Mouse (Mus musculus) forebrain, embryonic 14.5 days (tissue): ENCODE results near the gene Fgfrl1. TPM values are rescaled to one million over a fixed set of nuclear protein-coding genes. Genes with fewer than 3 reads are reported as not detected.

Experiments
- ATAC-seq: fragments of 200-750 bp; cut with Nextera tagmentation; 2 replicates; pipeline ENCODE4 v1.8.0; 2017; ENCODE audit warnings: mild to moderate bottlenecking, moderate library complexity
- DNase-seq: peaks from one replicate; pipeline ENCODE4 v3.0.0-alpha.2; 2015; ENCODE audit warnings: low spot score
- H3K27ac ChIP-seq: fragments of 300-500 bp; sonication (generic); 2 replicates; pipeline ENCODE4 v1.5.1; 2014; ENCODE audit warnings: low read depth, mild to moderate bottlenecking, control low read depth, low read length, moderate library complexity
- H3K27me3 ChIP-seq: fragments of 300-500 bp; sonication (generic); replicated peaks from 2 replicates; pipeline ENCODE4 v1.6.1; 2014; ENCODE audit warnings: low read length, control low read depth, mixed read lengths; ENCODE audit not compliant: control insufficient read depth, insufficient read depth
- H3K36me3 ChIP-seq: fragments of 300-500 bp; sonication (generic); 2 replicates; pipeline ENCODE4 v1.6.1; 2014; ENCODE audit warnings: low read length, control low read depth; ENCODE audit not compliant: control insufficient read depth, insufficient read depth
- H3K4me1 ChIP-seq: fragments of 300-500 bp; sonication (generic); 2 replicates; pipeline ENCODE4 v1.6.1; 2014; ENCODE audit warnings: antibody characterized with exemption, low read length, control low read depth; ENCODE audit not compliant: control insufficient read depth, insufficient read depth
- H3K4me2 ChIP-seq: fragments of 300-500 bp; sonication (generic); 2 replicates; pipeline ENCODE4 v1.6.1; 2014; ENCODE audit warnings: mild to moderate bottlenecking, control low read depth, low read length
- H3K4me3 ChIP-seq: fragments of 300-500 bp; sonication (generic); 2 replicates; pipeline ENCODE4 v1.5.1; 2014; ENCODE audit warnings: low read depth, low read length, control low read depth
- H3K9ac ChIP-seq: fragments of 300-500 bp; sonication (generic); 2 replicates; pipeline ENCODE4 v1.6.1; 2014; ENCODE audit warnings: mild to moderate bottlenecking, low read length, control low read depth, moderate library complexity
- H3K9me3 ChIP-seq: fragments of 300-500 bp; sonication (generic); replicated peaks from 2 replicates; pipeline ENCODE4 v1.6.1; 2016; ENCODE audit warnings: low read length, control low read depth, mixed read lengths; ENCODE audit not compliant: control insufficient read depth
- WGBS: fragments of 180-500 bp; shearing (Covaris S2); extraction: QIAGEN DNeasy Blood & Tissue Kit; methylation state at CpG from one replicate; pipeline ENCODE4 v1.1.7; 2014; 5-methylcytosine and 5-hydroxymethylcytosine counted together
- polyA plus RNA-seq: library from polyadenylated mRNA; unstranded; fragments of >200 nt; fragmentation: Nextera tagmentation; extraction: Ambion mirVana; gene quantifications from 2 replicates; pipeline ENCODE4 v1.2.1, GENCODE M21; 2014

Gene Fgfrl1
- polyA plus RNA-seq, 1 experiment from 2014 or later: 4.3 TPM

DNA sequence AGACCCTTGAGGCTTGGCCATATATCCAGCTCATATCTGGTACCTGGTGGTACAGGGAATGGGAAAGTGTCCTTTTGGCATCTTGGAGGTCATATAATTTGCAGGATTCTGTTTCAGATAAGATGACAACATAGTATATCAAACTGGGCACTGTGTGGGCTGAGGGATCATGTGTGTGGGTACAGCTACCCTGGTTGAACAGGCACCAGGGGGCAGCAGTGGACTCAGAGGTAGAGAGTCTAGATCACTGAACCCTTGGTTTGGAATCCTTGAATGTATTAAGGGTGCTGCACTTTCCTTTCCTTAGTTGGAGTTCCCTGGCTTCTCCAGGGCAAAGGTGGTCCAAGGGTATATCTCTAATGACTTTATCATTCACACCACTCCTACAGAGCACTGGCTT lies 21.4 kb upstream of the Fgfrl1 start:
- H3K4me2 ChIP-seq: no peak overlapping the region
- DNase-seq (peak; percentile 47), ATAC-seq (no peak)
- H3K4me1 ChIP-seq: peaks cover 11% of the 10 kb centered on the region
- H3K36me3 ChIP-seq: peaks cover 4% of the 10 kb centered on the region; the same call in 1 of the 2 replicates
- H3K9me3 ChIP-seq: no peaks in the 10 kb centered on the region
- H3K4me3 ChIP-seq: no peak overlapping the region
- H3K9ac ChIP-seq: no peak overlapping the region
- no peak overlapping the region for H3K27ac ChIP-seq
- H3K27me3 ChIP-seq: no peaks in the 10 kb centered on the region

DNA sequence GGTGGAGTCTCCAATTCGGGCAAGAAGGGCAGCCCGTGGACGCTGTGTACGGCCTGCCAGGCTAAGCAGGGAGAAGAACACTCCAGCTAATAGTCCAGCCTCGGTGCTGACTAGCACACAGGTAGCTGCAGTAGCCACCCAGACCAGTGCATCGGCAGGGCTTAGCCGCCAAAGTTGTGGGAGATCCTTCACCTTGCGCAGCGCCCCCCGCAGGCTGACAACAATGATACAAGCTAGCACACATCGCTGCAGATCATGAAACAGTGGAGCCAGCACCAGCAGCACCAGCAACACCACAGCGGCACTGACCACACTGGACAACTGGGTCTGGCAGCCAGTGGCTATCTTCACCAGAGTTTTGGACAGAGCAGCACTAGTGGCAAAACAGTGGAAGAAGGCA lies 20.4 kb upstream of the Fgfrl1 start:
- no peak overlapping the region for H3K9ac ChIP-seq
- H3K4me3 ChIP-seq: no peak overlapping the region
- no peak overlapping the region for H3K27ac ChIP-seq
- H3K4me2 ChIP-seq: no peak overlapping the region
- ATAC-seq (no peak), DNase-seq (no peak)
- no peaks in the 10 kb centered on the region for H3K27me3 ChIP-seq
- 93% methylated on average over 12 of the region's 12 CpGs for WGBS
- peaks cover 4% of the 10 kb centered on the region; the same call in 1 of the 2 replicates for H3K36me3 ChIP-seq
- peaks cover 12% of the 10 kb centered on the region for H3K4me1 ChIP-seq
- no peaks in the 10 kb centered on the region for H3K9me3 ChIP-seq

DNA sequence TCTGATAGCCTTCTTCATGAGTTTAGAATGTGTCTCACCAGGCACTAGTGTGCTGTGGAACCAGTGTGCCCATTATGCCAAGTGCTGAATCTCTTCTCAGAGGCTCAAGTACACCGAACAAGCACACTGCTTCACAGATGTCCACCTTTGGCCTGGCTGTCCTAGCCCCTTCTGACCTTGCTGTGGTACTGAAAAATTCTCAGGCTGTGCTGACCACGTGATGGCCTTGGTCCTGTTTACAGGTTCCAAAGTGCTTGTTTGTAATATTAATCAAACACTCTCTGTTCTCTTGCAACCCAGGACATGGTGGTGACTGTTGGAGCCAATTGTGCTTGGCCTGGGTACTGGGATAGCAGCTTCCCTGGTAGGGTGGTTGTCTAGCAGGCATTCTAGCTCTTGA lies 17.6 kb upstream of the Fgfrl1 start:
- H3K9ac ChIP-seq: no peak overlapping the region
- no peak for DNase-seq
- WGBS: 84% methylated on average over 2 of the region's 2 CpGs
- H3K27ac ChIP-seq: no peak overlapping the region
- no peaks in the 10 kb centered on the region for H3K27me3 ChIP-seq
- peaks cover 13% of the 10 kb centered on the region for H3K4me1 ChIP-seq
- H3K36me3 ChIP-seq: peaks cover 4% of the 10 kb centered on the region; the same call in 1 of the 2 replicates
- no peak overlapping the region for H3K4me2 ChIP-seq
- ATAC-seq: no peak
- no peaks in the 10 kb centered on the region for H3K9me3 ChIP-seq
- no peak overlapping the region for H3K4me3 ChIP-seq

DNA sequence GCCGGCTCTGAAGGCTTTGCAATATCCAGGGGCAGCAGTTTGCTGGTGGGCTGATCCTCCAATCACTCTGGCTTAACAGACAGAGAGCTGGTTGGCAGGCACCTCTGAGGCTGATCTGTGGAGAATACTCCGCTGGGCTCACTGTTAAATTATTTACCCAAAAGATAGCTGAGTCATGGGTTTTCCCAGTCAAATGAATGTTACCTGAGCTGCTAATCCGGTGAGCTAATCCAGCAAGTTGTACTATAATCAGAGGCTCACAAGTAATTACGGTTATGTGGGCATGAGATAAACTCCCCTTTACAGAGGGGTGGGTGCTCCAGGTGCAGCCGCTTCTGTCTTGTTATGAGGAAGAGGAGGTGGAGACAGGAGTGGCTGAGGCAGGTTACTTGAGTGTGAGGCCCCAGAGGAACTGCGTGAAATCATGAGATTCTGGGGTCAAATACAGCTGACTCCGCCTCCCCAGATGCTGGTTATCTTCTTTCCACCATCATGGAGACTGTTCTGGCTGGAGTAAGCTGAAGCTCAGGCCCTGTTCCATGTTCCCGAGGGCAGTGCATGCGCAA lies 16.8 kb upstream of the Fgfrl1 start, which contains the start of gene Slc26a1:
Gene Slc26a1, minus strand, starts transcription at position 319 of the 566 bp plus-strand sequence.
- H3K27me3 ChIP-seq: no peaks in the 10 kb centered on the region
- no peak within 1 kb of the TSS for H3K4me3 ChIP-seq
- no peaks in the 10 kb centered on the region for H3K9me3 ChIP-seq
- H3K4me2 ChIP-seq: no peak within 1 kb of the TSS
- ATAC-seq (no peak), DNase-seq (no peak)
- no peak within 1 kb of the TSS for H3K9ac ChIP-seq
- 82% methylated on average over 9 of the region's 9 CpGs for WGBS
- H3K36me3 ChIP-seq: peaks cover 4% of the 10 kb centered on the region; the same call in 1 of the 2 replicates
- H3K4me1 ChIP-seq: peaks cover 10% of the 10 kb centered on the region
- H3K27ac ChIP-seq: no peak within 1 kb of the TSS

DNA sequence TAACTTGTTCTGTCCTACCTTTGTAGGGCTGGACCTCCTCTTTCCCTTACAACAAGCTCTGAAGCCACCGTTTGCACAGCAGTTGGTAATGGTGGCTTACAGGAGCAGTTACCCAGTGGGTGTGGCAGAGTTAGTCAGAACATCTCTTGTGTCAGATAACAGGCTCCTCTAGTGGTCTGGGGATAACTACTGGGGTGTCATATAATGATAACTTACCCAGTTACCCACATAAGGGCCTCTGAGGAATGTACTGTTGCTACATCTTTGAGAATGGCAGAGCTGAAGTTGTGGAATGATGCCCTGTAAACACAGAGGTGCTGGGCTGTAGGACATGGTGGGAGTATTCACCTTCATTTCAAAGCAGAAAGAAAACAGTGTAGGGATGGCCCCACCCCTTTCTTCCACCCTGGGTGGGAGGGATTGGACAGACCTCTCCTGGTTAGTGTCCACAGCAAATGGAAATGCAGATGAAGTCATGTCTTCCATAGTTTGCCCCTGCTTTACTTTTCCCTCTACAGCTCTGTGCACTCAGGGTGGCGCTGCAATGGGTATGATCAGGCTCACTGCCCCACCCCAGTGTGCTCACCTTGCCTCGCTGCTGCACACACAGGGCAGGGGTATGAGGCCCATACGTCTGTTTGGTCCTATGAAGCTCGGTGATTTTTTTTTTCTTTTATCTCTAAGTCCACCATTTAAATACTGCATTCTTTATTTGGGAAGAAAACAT lies 15.2 kb upstream of the Fgfrl1 start:
- peak; percentile 56; the same call in 1 of the 2 replicates for ATAC-seq
- Histone ChIP-seq H3K9ac (peak overlapping the region; percentile 60), H3K27ac (peak overlapping the region; percentile 92), H3K9me3 (no peaks in the 10 kb centered on the region), H3K4me2 (peak overlapping the region; percentile 56), H3K4me1 (peaks cover 10% of the 10 kb centered on the region), H3K4me3 (peak overlapping the region; percentile 28), H3K27me3 (no peaks in the 10 kb centered on the region), H3K36me3 (peaks cover 4% of the 10 kb centered on the region; the same call in 1 of the 2 replicates)
- WGBS: 9% methylated on average over 5 of the region's 5 CpGs
- DNase-seq: no peak

DNA sequence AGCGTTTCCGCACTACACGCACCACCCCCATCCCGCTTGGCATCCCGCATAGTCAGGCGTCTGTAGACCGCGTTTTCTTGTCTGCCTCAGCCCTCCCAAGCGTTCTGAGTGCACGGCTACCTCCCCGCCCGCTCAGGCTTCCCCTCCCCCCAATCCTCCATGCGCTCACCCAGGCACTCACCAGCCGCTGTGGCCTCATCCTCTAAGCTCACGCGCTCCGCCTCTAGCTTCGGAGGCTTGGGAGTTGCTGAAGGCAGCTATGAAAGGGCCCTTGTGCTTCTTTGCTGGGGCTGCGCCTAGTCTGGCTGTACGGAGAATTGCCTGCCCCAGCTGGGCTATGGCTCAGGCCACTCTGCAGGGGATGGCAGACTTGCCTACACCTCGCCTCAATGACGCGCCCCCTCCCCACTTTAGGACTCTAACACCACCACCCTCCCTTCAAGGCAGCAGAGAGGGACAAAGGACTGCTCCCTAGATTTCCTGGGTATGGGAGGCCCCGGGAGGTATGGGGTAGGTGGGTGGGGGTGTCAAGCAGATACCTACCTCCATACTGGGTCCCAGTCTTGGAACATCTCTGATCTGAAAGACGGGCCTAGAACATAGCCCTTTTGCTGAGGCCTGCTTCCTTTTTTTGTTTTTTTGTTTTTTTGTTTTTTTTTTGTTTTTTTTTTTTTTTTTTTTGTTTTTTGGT lies 14.4 kb upstream of the Fgfrl1 start:
- peak overlapping the region; percentile 92 for H3K27ac ChIP-seq
- ATAC-seq: peak; percentile 93
- H3K4me1 ChIP-seq: peaks cover 10% of the 10 kb centered on the region
- no peaks in the 10 kb centered on the region for H3K9me3 ChIP-seq
- H3K36me3 ChIP-seq: peaks cover 4% of the 10 kb centered on the region; the same call in 1 of the 2 replicates
- peak overlapping the region; percentile 60 for H3K9ac ChIP-seq
- H3K4me2 ChIP-seq: peak overlapping the region; percentile 56
- H3K4me3 ChIP-seq: peak overlapping the region; percentile 28
- no peaks in the 10 kb centered on the region for H3K27me3 ChIP-seq
- WGBS: 2% methylated on average over 25 of the region's 25 CpGs
- peak; percentile 91 for DNase-seq

DNA sequence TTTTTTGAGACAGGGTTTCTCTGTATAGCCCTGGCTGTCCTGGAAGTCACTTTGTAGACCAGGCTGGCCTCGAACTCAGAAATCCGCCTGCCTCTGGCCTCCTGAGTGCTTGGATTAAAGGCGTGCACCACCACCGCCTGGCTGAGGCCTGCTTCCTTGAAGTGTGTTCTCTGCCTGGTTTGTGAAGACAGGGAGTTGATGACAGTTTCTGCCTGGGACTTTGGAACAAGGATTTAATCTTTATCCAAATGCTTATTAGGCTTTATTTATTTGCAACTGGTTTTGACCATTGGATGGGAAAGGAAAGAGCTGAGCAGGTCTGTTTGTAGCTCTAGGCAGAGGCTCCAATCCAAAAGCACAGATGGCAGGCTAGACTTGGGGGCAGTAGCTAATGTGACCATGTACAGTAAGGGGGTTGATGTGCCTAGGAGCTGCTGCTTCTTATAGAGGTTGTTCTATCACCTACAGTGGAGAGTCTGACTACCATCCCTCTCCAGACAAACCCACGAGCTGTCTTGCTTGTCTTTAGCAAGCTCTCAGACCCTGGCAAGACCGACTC lies 13.8 kb upstream of the Fgfrl1 start:
- no peaks in the 10 kb centered on the region for H3K9me3 ChIP-seq
- H3K4me3 ChIP-seq: no peak overlapping the region
- peaks cover 4% of the 10 kb centered on the region; the same call in 1 of the 2 replicates for H3K36me3 ChIP-seq
- no peak overlapping the region for H3K9ac ChIP-seq
- 84% methylated on average over 6 of the region's 6 CpGs for WGBS
- H3K27me3 ChIP-seq: no peaks in the 10 kb centered on the region
- H3K4me1 ChIP-seq: peaks cover 10% of the 10 kb centered on the region
- no peak overlapping the region for H3K4me2 ChIP-seq
- ATAC-seq (no peak), DNase-seq (no peak)
- 0 out of 2 replicates have a peak overlapping the region, but pooled peaks have one; percentile 92 for H3K27ac ChIP-seq

DNA sequence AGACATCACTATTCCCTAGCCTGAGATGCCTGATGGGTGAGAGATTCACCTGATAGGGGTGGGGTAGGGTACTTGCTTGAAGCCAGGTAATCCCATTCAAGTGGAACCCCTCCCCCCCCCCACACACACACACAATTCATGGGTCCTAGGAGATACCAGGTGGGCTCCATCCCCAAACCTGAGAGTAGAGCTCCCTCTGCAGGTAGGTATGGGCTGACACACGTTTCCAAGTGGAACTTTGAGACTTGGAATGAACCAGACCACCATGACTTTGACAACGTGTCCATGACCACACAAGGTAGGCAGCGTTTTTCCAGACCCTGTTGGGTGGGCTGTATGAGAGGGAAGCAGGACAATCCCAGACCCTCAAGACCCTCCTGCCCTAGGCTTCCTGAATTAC lies 12.3 kb upstream of the Fgfrl1 start:
- DNase-seq: no peak

More for the DNA sequence above, 12.3 kb upstream of the Fgfrl1 start:
- Histone ChIP-seq H3K9me3 (no peaks in the 10 kb centered on the region), H3K4me2 (no peak overlapping the region), H3K27me3 (no peaks in the 10 kb centered on the region), H3K4me1 (peaks cover 10% of the 10 kb centered on the region), H3K4me3 (no peak overlapping the region), H3K27ac (no peak overlapping the region), H3K9ac (no peak overlapping the region), H3K36me3 (no peaks in the 10 kb centered on the region)
- WGBS: 58% methylated on average over 3 of the region's 3 CpGs
- ATAC-seq: no peak
